Mouse (Mus musculus) cortical plate, adult 2 months (tissue): ENCODE results near the gene Sugct. TPM values are rescaled to one million over a fixed set of nuclear protein-coding genes. Genes with fewer than 3 reads are reported as not detected.

ENCODE experiments used
- H3K27ac ChIP-seq: fragments of 200-500 bp; 2 replicates; pipeline ENCODE4 v1.5.1; 2012; ENCODE audit warnings: low read length, control low read depth, inconsistent platforms; ENCODE audit not compliant: insufficient read depth
- H3K4me1 ChIP-seq: fragments of 200-500 bp; 2 replicates; pipeline ENCODE4 v1.6.1; 2011; ENCODE audit warnings: low read length; ENCODE audit not compliant: control insufficient read depth, insufficient read depth
- H3K4me3 ChIP-seq: fragments of 200-500 bp; 2 replicates; pipeline ENCODE4 v1.5.1; 2011; ENCODE audit warnings: mild to moderate bottlenecking, low read length, control low read depth; ENCODE audit not compliant: insufficient read depth
- CTCF ChIP-seq: fragments of 200-500 bp; IDR thresholded peaks from 2 replicates; pipeline ENCODE4 v1.5.1; 2011; ENCODE audit warnings: mild to moderate bottlenecking, control low read depth, low read length; ENCODE audit not compliant: insufficient read depth; ENCODE audit errors: extremely low read depth
- POLR2A ChIP-seq: fragments of 200-500 bp; IDR thresholded peaks from 2 replicates; pipeline ENCODE4 v1.6.1; 2011; ENCODE audit warnings: mild to moderate bottlenecking, low read length, control low read depth; ENCODE audit not compliant: insufficient read depth; ENCODE audit errors: extremely low read depth
- polyA plus RNA-seq: library from polyadenylated mRNA; depleted of rRNA; stranded (reverse); fragments of >200 nt; gene quantifications from 2 replicates; pipeline ENCODE4 v1.2.3, GENCODE M21; 2012

Sugct gene
- polyA plus RNA-seq, 1 experiment = 4.3 TPM

- Histone ChIP-seq H3K27ac (no peak overlapping the region), H3K4me3 (no peak overlapping the region), H3K4me1 (no peaks in the 10 kb centered on the region)
- TF ChIP-seq POLR2A (no peak), CTCF (no peak)
Measured at GRCm38 (mm10) chr13:17065552-17065951, 629.8 kb downstream of the Sugct start.

DNA sequence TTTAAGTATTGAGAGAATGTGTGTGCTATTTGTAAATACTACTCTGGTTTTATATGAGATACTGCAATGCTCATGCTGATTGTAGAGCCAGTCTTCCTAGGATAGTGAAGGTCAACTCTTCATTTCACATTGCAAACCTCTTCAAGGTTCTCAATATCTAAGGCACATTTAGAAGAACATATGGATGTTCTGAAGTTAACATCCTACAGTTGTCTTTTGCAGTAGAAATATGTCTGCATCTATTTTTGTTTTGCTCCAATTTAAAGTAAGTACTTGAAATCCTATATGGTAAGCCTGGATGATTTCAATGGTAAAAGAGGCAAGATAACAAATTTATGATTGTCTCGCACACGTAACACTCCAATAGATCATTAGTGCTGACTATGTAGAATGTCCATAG is 638.7 kb downstream of the Sugct start:
- H3K27ac ChIP-seq = no peak overlapping the region
- TF ChIP-seq CTCF (no peak), POLR2A (no peak)
- H3K4me3 ChIP-seq = no peak overlapping the region
- H3K4me1 ChIP-seq = no peaks in the 10 kb centered on the region

DNA sequence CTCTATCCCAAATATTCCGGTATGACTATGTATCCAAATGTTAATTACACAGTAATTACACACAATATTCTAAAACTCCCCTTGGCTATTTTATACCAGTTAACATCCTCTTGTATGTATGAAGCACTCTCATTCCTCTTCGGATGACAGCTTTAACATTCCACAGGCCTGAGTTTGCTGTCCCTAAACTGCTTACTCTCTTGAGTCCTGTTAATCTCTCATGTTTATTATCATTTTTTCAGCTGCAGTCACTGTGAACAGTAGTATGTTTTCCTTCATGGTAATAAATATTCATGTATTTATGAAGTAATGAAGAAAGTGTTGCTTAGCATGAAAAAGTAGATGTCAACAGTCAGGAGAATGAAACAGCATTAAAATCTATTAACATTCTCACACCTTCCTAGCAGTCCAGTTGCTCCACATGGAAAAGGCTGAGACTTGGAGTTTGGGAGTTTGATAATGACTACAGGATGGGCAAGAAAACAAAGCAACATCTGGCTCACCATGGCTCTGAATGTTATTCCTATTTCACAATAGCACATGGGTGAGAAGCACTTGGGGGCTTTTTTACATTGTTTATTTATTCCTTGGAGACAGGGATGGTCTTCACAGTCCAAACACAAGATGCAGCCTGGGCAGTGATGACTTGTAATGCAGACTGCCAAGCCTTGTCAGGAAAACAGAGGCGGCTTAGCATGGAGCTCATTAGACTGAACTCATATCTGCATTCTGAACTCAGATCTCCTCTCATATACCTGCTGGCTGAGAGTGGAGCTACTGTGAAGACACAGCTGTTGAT is 651.7 kb downstream of the Sugct start:
- TF ChIP-seq POLR2A (no peak), CTCF (no peak)
- Histone ChIP-seq H3K4me1 (no peaks in the 10 kb centered on the region), H3K27ac (no peak overlapping the region), H3K4me3 (no peak overlapping the region)

DNA sequence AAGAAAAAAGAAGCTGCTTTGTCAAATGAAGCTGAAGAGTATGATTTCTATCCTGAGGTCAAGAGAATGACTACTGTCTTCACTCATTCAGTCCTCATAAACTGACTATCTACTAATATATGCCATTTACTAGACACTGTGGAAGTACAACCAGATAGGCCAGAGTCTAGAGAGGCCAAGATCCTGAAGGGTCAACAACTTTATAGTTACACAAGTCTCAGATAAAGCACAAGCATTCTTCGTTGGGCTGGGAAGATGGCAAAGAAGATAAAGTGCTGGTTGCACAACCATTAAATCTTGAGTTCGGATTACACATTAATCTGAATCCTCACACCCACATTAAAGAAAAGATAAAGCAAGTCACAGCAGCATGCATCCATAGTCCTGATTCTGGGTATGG is 653.0 kb downstream of the Sugct start:
- TF ChIP-seq POLR2A (no peak), CTCF (no peak)
- H3K4me3 ChIP-seq = no peak overlapping the region
- H3K4me1 ChIP-seq = no peaks in the 10 kb centered on the region

DNA sequence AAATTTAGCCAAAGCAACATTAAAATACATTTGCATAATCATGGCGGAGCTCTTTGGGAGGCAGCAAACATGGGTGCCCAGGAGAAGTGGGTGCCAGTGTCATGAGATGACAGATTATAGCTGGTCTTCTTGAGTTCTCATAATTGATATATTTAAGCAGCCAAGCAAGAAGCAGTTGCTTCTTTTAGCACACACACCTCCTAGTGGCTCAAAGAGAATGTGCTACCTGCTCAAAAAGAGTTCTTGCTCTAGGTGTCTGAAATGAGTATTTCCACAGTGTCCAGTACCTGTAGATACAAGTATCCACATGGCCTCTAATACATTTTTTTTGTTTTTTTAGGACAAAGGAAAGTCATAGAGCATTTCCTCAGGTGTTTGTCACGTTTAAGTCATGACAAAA is 655.6 kb downstream of the Sugct start:
- 0 out of 2 replicates have a peak, but pooled peaks have one; percentile 1 for TF ChIP-seq CTCF
- no peak for TF ChIP-seq POLR2A
- Histone ChIP-seq H3K27ac (no peak overlapping the region), H3K4me1 (no peaks in the 10 kb centered on the region), H3K4me3 (no peak overlapping the region)

More for the DNA sequence above, 653.0 kb downstream of the Sugct start:
- H3K27ac ChIP-seq = no peak overlapping the region

GRCm38 (mm10) chr13:17038341-17038740 is 657.0 kb downstream of the Sugct start:
- Histone ChIP-seq H3K4me3 (no peak overlapping the region), H3K4me1 (no peaks in the 10 kb centered on the region), H3K27ac (no peak overlapping the region)
- TF ChIP-seq POLR2A = no peak
- TF ChIP-seq CTCF = no peak

- Histone ChIP-seq H3K4me3 (no peak overlapping the region), H3K4me1 (no peaks in the 10 kb centered on the region), H3K27ac (no peak overlapping the region)
- no peak for TF ChIP-seq POLR2A
- no peak for TF ChIP-seq CTCF
Measured at GRCm38 (mm10) chr13:17037899-17038298, 657.5 kb downstream of the Sugct start.

GRCm38 (mm10) chr13:17030761-17031160 is 664.6 kb downstream of the Sugct start:
- no peak for TF ChIP-seq CTCF
- no peak for TF ChIP-seq POLR2A

DNA sequence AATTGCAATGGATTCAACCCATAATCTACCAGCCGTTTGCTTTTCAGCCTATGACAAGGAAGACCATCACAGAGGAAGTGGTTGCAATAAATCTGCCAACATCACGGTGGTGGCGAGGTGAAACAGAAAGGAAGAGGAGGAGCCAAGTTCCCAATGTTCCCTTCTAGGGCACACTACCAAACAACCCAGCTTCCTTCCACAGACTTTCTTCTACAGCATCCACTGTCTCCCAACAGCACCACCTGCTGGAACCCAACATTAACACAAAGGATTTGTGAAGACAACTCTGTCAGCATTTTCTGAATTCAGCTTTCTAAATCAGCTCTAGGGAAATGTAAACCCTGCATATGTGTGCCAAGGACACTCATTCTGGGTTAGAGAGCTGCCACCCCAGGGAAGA is 666.8 kb downstream of the Sugct start:
- Histone ChIP-seq H3K4me1 (no peaks in the 10 kb centered on the region), H3K27ac (no peak overlapping the region), H3K4me3 (no peak overlapping the region)
- TF ChIP-seq CTCF = peak; percentile 68
- no peak for TF ChIP-seq POLR2A

More at GRCm38 (mm10) chr13:17030761-17031160, 664.6 kb downstream of the Sugct start:
- Histone ChIP-seq H3K4me1 (no peaks in the 10 kb centered on the region), H3K27ac (no peak overlapping the region), H3K4me3 (no peak overlapping the region)

DNA sequence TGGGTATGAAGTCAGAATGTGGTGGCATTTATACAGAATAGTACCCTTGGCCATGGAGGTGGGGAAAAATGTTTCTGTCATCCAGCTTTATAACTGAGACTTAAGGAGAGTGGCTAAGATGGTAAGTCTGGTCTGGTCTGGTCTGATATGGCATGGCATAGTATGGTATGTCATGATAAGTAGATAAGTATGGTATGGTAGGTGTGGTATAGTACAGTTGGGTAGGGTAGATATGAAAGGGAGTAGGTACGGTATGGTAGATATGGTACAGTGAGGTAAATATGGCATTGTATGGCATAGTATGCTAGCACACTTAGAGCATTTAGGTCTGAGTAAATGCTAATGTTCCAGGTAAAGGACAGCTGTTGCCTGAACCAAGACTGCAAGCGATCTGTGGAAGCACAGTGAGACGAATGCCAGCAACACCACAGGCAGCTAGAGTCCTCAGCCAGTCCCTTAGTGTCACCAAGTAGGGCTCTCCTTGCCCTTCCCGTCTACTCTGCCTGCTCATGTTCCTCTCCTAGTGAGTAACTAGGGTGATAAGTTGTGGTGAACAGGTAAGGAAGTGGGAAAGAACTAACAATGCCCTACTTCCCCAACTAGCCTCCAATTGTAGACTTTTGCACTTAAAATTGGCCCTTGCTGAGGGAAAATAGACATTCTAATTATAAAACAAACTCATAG is 667.4 kb downstream of the Sugct start:
- H3K27ac ChIP-seq = no peak overlapping the region

More for the DNA sequence above, 667.4 kb downstream of the Sugct start:
- no peak for TF ChIP-seq POLR2A
- TF ChIP-seq CTCF = no peak
- Histone ChIP-seq H3K4me3 (no peak overlapping the region), H3K4me1 (no peaks in the 10 kb centered on the region)
